Mouse (Mus musculus) right cerebral cortex, adult 2 months (tissue): ENCODE results near the gene Nkain2.
"Not testable (repeated sequence)": the region's sequence is repeated elsewhere in the genome, so short reads cannot be mapped to it uniquely, and the experiment has no call there.

Experiments used
- DNase-seq, 2 experiments: peaks; one replicate each; pipeline ENCODE4 v3.0.0; 2021 to 2022; ENCODE audit warnings: low spot score in 2 of 2

Nkain2 gene

GRCm38 (mm10) chr10:32889652-32890506, at the start of gene Nkain2:
Nkain2 (minus strand) TSS chr10:32890462.
- peak; percentile 70 to 78 for DNase-seq

GRCm38 (mm10) chr10:32939853-32940252, 49.6 kb upstream of the Nkain2 start:
- no peak for DNase-seq

- peak; percentile 49 to 51 for DNase-seq
Observed at GRCm38 (mm10) chr10:32895093-32895492, 4.8 kb upstream of the Nkain2 start.

- DNase-seq, result peak; percentile 76 to 81
Observed at GRCm38 (mm10) chr10:32890507-32891131, 357 bp upstream of the Nkain2 start.

- DNase-seq, result no peak
Observed at GRCm38 (mm10) chr10:32881977-32882376, 8.3 kb downstream of the Nkain2 start.

- DNase-seq, result peak in 1 of 2 experiments; percentile 24
Observed at GRCm38 (mm10) chr10:32870691-32871406, 19.4 kb downstream of the Nkain2 start.

- peak; percentile 20 to 29 for DNase-seq
Observed at GRCm38 (mm10) chr10:32869541-32869940, 20.7 kb downstream of the Nkain2 start.

- no peak for DNase-seq
Observed at GRCm38 (mm10) chr10:32815210-32815883, 74.9 kb downstream of the Nkain2 start.

- DNase-seq, result no peak
Observed at GRCm38 (mm10) chr10:32796215-32796614, 94.0 kb downstream of the Nkain2 start.

- DNase-seq, result peak in 1 of 2 experiments; percentile 28
Observed at GRCm38 (mm10) chr10:32790541-32790940, 99.7 kb downstream of the Nkain2 start.

- DNase-seq, result no peak
Observed at GRCm38 (mm10) chr10:32782732-32783359, 107.4 kb downstream of the Nkain2 start.

- DNase-seq, result no peak
Observed at GRCm38 (mm10) chr10:32738989-32739388, 151.3 kb downstream of the Nkain2 start.

- not testable (repeated sequence) for DNase-seq
Observed at GRCm38 (mm10) chr10:32706579-32706978, 183.7 kb downstream of the Nkain2 start.

GRCm38 (mm10) chr10:32696661-32697060, 193.6 kb downstream of the Nkain2 start:
- peak in 1 of 2 experiments; percentile 22 for DNase-seq

GRCm38 (mm10) chr10:32684548-32684947, 205.7 kb downstream of the Nkain2 start:
- DNase-seq, result no peak

GRCm38 (mm10) chr10:32640256-32640655, 250.0 kb downstream of the Nkain2 start:
- no peak for DNase-seq

GRCm38 (mm10) chr10:32639173-32639572, 251.1 kb downstream of the Nkain2 start:
- no peak for DNase-seq

GRCm38 (mm10) chr10:32631043-32631442, 259.2 kb downstream of the Nkain2 start:
- DNase-seq, result no peak

GRCm38 (mm10) chr10:32604448-32604847, 285.8 kb downstream of the Nkain2 start:
- DNase-seq, result no peak

- peak; percentile 8 to 10 for DNase-seq
Observed at GRCm38 (mm10) chr10:32602798-32603197, 287.5 kb downstream of the Nkain2 start.

- DNase-seq, result no peak
Observed at GRCm38 (mm10) chr10:32594998-32595397, 295.3 kb downstream of the Nkain2 start.
